Mouse (Mus musculus) activated CD4-positive, CD25-positive, alpha-beta regulatory T cell, adult 4 months (primary cell): ENCODE results near the gene St3gal3. TPM values are rescaled to one million over a fixed set of nuclear protein-coding genes. Genes with fewer than 3 reads are reported as not detected.

Experiments
- ATAC-seq: one replicate; pipeline ENCODE4 v1.8.0; 2017
- polyA plus RNA-seq, 2 experiments: library from polyadenylated mRNA; unstranded; fragments of 100-300 nt; shearing (Covaris generic); gene quantifications; one replicate each; pipeline ENCODE4 v1.2.1; 2017

St3gal3 gene
- polyA plus RNA-seq, 2 experiments from 2014 or later = 0.77 to 0.85 TPM

DNA sequence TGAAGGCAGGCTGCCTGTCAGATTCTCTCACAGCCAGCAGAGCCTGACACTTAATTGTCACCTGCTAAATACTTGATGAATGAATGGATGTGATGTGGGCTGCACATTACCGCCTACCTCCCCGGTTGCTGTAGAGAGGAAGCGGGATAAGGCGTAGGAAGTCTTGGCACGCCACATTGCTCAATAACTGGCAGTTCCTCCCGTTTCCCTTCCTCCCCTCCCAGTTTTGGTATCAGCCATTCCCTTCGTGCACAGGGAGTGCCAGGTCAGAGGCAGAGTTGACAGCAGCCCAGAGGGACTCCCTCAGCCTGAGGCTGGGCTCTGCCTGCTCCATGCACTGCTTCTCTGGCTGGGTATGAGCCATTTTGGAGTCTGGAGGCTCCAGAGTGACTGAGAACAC, 152.0 kb downstream of the St3gal3 start:
- no peak for ATAC-seq

DNA sequence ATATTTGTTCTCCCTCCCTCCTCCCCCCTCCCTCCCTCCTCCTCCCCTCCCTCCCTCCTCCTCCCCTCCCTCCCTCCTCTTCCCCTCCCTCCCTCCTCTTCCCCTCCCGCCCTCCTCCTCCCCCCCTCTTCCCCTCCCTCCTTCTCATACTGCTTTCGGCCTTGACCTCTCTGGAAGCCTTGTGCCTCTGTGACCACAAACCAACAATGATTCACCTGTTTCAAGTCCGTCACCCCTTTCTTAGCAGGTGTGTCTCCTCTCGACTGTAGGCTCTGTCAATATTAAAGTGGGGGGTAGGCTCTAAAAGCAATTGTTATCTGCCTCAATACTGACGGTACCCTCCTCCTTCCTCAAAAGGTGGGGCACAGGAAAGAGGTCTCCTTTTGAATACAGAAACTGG, 153.2 kb downstream of the St3gal3 start:
- no peak for ATAC-seq

DNA sequence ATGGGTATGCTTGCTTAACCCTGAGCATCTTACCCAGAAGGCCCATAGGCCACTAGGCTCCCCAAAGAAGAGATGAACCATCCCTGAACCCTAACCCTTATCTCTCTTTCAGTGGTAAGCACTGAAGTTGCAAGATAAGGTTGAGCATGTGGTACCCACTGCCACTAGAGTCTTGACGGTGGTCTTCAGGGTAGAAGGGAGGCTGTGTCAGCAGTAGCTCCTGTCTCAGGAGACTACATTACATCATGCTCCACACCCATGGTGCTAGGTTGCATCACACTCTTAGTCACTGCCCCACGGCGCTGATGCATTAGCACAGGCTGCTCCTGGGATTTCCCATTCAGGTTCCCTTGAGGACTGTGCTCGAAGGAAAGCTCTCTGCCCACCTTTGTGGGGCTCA, 154.6 kb downstream of the St3gal3 start:
- ATAC-seq = no peak

DNA sequence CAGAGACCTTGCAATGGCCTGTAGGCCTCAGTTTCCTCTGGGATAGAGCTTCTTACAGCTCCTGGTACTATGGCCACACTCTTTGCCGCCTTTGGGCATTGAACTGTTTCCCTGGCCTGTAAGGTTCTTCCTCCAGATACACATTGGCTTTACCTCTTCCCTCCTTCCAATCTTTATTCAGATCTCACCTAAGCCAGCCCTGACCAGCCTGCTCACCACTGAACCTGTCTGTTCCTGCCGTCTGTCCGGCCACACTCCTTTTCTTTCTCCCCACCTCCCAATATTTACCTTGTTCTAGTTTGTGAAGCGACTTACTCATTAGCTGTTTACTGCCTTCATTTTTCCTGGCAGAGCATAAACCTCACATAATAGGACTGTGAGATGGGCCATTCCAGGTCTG, 155.5 kb downstream of the St3gal3 start:
- no peak for ATAC-seq

DNA sequence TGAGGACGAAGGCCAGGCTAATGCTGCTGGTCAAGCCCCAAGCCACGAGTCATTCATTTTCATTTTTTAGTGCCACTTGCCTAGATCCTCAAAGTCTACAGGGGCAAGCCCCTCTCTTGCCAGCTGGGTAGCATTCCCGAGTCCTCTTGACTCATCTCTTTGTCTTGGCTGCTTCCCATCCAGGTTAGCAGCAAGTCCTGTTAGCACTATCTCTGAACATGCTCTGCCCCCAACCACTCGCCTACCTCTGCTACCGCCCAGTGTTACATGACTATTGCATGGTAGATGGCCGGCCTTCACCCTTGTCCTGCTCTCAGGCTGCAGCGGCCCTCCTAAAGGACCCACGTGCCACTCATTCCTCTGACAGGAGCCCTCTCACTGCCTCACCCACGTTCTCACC, 156.4 kb downstream of the St3gal3 start:
- no peak for ATAC-seq

DNA sequence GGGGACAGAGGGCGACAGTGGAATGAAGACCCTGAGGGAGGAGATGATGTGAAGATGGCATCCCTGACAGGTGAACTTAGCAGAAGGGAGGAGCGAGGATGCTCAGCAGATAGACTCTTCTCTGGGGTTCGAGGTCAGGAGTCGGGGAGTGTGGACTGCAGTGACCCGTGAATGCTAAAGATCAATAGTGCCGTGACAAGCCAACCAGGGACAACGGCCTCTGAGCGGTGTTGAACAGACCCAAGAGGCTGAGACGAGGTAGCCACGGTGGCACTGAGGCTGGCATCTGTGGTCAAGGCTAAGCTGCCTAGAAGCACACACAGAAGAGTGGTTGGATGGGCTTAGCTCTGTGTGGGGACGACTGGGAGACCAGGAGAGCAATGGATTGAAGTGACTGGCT, 156.9 kb downstream of the St3gal3 start:
- no peak for ATAC-seq

DNA sequence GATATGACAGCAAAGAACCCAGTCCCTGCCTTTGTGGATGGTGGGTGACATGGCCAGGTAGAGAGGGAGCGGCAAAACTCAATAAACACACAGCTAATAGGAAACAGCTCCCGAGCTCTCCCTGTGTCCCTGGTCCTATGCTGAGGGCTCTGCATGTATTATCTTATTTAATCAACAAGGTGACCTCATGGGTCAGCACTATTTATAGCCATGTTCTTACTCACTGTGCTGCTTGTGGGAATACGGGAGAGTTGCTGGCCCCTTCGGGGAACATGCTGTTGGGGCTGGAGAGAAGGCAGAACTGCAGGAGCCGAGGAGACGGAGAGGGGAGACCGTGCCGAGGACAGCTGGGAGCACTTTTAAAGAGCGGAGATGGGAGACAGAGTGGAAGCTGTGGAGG, 157.3 kb downstream of the St3gal3 start:
- ATAC-seq = no peak

DNA sequence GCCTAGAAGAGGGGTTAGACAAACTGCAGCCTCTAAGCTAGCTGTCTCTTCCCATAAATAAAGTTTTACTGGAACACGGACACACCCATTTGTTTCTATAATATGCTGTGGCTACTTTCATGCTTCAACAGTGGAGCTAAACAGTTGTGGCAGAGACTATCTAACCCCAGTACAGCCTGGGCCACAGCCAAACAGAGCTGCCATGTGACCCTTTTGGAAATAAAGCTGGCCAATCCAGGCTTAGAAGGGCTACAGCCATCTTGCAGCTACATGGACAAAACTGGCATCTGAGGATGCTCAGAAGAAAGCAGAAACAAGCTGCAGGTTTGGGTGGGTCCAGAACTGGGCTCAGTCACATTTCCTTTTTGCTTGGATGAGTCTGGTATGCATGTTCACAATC, 158.9 kb downstream of the St3gal3 start:
- ATAC-seq = no peak

DNA sequence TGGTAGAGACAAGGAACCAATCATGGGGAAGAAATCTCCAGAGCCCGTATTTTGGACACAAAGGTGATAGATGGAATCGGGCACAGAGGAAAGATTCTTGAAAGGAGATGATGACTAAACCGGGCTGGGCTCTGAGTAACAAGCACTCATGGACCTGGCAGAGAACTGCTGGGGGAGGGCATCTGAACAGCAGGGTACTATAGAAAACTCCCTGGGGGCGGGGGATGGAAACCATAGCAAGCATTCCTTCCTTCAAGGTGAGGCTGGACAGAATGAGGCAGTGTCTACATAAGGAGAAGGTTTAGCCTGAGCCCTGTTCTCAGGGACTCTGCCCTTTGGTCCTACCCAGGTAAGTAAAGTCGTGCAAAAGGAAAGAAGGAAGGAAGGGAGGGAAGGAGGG, 160.0 kb downstream of the St3gal3 start:
- no peak for ATAC-seq

DNA sequence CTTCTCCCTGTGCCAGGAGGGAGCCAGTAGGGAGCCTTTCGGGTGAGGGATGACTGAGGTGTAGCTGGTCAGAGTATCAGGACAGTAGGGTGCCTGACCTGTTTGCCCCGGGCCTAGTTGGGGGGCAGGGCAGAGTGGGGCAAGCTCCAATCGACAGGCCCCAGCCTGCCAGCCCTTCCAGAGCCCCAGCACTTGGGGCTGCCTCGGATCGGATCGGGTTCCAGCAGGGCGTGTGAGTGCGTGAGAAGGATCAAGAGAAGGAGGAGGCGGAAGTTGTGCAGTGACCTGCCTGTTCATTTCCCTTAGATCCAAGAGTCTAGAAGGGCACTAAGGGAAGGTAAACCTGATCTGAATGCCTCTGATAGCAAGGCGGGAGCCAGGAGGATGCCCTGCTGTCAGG, 161.7 kb downstream of the St3gal3 start:
- no peak for ATAC-seq

DNA sequence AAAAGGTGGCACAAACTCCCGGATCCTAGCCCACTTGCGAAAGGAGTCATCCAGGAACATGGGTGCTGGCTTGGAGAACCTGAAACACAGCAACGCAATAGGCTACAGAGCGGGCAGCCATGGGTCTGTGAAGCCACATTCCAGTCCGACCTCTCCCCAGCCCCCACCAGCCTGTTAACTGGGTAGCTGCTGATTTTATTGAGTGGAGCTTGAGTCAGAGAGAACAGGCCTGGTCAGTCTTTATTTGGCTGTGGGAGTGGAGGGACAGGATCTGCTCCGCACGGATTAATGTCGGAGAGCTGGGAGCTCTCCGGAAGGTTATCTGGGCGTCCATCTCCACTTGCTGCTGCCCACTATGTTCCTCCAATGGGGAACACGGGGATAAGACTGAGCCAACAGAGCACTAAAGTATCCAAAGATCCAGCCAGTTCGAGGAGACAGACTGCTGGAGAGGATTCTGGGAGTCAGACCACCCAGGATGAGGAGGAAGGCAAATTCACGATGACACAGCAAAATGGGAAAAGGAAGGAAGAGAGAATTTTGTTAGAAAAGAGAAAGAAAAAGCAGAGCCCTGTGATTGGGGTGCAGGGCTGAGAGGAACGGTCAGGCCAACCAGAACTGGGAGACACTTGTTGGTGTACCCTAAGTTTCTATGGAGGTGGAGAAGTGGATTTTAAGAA, 170.2 kb downstream of the St3gal3 start:
- no peak for ATAC-seq

DNA sequence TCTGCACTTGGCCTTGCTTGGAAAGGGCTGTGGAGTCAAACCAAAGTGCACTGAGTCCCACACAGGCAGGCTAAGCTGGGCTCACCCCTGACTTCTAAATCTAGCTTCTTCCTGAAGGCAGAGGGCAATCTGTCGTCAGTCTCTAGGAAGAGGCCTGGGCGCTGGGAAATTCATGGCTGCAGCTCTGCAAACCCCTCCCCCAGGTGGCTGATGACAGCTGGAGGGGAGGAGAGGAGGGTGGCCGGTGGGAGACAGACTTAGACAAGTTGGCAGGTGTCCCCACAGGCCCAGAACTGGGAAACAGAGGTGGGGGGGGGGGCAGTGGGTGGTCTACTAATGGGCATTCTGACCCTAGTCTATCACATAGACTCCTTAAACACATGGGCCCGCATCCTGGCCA, 177.2 kb downstream of the St3gal3 start:
- ATAC-seq = no peak

DNA sequence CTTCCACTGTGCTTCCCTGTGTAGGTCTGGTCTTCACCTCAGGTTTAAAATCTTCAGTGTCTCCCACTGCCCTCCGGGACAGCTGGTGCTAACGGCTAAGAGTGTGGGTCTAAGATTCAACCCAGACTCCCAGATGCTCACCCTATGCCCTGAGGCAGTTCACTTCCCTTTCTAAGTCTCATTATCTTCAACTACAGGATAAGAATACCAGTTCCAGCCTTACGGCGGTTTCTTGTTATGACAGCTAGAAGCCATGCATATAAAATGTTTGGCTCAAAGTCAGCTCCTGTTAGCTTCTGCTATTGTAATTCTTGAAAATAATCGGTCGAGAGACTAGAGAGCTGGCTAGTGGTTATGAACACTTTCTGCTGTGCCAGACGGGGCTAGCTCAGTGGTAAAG, 187.2 kb downstream of the St3gal3 start:
- ATAC-seq = no peak

DNA sequence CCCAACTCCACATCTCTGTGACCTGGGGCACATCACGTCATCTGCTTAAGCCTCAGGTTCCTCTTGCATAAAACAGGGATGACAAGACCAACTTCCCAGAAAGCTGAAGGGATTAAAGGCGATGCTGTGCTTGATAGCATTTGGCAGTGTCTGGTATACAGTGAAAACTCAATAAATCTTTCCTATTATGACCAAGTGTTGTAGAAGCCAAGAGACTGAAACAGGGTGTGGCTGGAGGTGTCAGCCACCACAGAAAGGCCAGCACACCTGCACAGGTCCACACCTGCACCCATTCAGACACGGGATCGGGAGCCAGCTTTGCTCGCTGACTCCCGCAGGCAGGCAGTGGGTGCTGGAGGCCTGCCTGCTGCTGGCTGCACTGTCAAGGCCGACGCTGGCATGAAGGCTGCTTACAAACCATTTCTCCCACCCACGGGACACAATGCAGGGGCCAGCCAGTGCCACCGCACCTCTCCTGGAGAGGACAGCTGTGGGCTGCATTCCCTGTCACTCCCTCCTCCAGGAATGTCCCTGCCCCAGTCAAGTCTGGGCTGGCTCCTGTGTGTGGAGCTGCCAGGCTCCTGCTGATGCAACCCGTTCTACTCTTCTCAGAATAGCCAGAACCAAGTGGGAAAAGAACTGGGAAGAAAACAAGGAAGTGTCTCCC, 187.9 kb downstream of the St3gal3 start:
- ATAC-seq = no peak

DNA sequence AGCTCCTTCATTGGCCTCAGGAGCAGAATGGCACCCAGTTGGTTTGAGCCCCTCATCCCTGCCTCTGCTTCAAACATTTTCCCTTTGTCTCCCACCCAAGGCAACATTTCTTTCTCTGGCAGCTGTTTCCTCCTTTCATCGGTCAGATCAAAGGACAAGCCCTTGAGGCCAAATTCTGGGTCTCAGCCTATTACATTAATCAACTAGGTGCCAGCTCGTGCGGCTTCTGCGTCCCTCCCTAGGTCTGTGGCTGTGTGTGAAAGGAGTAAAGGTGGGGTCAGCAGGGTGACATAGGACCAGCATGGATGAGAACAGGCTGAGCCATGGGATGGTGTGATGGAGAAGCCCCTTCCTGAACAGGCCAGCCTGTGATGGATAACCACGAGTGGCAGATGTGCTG, 191.4 kb downstream of the St3gal3 start:
- ATAC-seq = no peak

DNA sequence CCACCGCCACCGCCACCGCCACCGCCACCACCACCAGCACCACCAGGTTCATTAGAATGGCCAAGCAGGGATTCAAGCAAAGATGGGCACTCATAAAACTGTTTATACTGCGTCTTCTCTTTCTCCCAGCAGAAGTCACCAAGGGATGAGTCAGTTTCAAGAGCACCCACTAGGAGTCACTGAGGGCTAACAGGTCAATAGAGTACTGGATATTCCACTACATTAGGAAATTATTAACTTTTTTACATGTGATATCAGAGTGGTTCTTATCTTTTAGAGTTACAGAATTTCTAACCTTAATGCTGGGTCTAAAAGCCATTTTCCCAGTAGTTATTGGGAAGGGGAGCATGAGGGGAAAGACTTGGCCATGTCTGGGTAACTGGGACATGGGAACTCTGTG, 197.8 kb downstream of the St3gal3 start:
- ATAC-seq = no peak

DNA sequence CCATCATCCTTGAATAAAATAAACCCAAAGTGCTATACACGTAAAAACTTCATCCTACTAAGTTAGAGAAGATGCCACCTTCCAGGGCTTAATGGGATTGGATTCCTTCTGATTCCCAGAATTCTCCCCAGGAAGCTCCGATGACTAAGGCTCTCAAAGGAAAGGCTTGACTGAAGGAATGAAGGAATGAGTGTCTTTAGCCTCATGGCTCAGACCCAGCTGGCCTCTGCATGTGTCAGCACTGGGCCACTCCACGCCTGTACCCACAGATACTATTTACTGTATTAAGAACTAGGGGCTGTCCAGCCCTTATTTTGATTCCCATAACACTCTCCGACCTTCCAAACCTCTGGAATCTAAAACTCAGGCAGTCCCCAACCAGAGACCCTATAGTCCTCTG, 200.6 kb downstream of the St3gal3 start:
- no peak for ATAC-seq

DNA sequence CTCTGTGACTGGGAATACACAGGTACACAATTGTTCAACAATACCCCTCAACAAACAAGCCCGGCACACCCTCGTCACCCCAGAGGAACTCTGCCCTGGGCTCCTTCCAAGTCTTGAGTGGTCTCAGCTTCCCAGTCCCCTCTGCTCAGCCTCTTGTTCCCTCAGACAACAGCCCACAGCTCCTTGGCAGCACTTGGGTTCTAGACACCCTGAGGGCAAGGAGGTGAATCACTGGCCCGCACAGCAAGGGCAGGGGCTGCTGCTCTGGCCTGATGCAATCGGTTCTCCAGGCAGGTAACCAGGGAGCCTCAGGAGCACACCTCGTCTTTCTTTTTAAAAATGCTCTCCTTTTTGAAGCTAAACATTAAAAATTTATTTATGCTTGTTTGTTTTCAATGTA, 201.5 kb downstream of the St3gal3 start:
- ATAC-seq = no peak

DNA sequence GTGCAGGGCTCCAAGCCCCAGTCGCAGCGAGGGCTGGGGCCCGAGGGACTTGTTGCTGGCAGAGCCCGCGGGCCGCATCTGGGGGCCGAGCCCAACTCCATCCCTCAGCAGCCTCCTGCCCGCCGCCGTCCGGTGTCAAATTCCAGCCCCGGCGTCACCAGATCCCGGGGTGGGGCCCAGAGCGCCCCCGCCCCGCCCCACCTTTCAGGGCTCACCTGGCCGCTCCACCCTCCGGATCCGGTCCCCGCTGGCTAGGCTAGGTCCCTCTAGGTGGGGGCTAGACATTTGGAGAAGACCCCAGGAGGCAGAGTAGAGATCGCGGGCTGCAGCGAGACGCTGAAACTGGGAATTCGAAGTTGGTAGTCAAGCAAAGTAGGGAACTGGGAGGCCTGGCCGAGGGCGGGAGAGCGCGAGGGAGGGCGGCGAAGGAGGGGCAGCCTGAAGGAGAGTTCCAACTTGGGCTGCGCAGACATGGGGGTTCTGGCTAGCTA, 205.3 kb downstream of the St3gal3 start, which contains the start of gene Artn:
Gene Artn, minus strand, starts transcription at position 373 of the 491 bp plus-strand sequence.
- ATAC-seq = no peak

DNA sequence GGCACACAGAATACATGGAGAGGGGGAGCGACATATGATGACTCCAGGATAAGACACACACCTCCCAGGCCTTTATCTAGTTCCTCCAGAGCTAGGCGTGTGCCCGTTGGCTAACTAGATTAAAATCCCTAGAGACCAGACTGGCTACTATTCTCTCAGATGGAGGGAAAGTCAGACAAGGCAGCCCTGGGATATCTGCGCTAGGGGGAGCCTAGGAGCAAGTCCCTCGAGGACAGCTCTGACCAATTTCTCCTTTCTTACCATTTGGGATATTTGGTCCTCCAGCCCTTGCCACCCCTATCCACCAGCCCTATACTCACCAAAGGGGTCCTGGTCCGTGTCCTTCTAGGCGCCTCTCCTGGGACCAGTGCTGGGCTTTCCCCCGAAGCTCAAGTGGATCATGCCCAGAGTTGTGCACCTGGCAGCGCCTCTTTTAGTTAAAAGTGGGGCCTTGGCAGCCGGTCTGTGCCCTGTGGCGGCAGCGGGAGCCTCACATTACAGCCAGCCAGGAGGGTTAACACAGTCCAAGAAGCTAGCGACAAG, 205.9 kb downstream of the St3gal3 start:
- ATAC-seq = no peak

DNA sequence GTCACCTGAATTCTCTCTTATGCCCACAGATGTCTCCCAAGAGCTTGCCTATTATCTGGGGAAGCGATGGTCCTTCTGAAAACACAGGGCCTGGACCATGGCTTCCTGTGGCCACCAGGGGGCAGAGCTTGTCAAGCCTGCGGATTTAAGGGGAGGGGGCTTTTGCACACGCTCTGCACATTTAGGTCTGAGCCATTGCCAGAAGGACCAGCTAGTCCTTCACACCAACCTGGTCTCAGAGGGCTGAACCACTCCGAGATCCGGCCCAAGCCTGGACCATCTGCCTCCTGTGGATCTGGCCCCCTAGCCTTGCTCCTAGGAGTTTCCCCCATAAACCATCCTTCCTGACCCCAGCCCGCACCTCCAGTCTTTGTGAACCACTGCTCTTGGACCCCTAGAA, 206.5 kb downstream of the St3gal3 start:
- no peak for ATAC-seq

DNA sequence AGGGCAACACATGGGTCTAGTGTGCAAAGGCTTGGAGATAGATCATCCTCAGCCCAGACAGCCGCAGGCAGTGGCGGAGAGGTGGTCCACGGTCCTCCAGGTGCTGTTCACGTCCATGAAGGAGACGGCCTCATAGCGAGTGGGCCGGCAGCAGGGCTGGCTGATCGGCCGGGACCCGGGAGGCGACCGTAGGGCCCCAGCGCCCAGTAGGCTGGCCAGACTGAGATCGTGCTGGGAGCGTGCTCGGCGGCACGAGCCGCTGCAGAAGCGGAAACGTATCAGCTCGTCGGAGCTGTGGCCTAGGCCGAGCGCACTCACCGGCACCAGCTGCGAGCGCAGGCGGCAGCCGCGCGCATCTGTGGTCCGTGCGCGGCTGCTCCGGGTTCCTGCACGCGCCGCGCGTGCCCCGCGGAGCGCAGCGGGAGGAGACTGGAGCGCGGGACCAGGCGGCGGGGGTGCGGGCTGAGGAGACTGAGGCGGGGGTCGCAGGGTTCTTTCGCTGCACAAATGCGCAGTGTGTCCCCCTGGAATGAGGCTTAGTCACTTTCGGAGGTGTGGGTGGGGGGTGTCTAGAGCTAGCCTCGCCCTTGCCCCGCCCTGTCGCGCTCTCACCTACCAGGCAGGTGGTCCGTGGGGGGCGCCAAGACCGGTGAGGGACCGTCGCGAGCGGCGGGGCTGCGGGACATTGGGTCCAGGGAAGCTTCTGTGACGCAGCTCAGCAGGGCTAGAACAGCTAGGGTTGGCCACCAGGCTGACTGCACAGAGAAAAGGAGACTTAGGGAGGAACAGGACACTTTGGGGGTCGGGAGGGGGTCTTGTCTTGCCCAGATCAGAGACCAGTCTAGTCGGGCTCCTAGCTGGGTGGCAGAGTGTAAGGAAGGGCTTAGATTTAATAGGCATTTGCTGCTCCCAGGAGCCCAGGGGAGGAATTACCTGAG, 207.9 kb downstream of the St3gal3 start:
- no peak for ATAC-seq

DNA sequence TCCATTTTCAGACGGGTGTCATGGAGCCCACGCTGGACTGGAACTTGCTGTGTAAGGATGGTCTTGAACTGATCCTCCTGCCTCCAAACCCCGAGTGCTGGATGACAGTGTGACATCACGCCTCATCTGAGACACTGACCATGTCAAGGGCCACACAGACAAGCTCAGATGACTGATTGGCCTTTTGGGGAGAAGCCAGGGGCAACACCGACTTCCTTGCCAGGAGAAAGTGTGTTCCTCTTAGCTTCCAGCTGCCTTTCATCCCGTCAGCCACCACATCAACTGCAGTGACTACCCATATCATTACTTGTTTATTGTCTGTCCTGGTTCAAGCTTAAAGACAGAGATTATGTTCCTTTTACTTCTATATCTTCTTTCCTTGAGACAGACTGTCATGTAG, 209.8 kb downstream of the St3gal3 start:
- no peak for ATAC-seq
